Mouse (Mus musculus): ENCODE results near the gene Stx5a. TPM values are rescaled to one million over a fixed set of nuclear protein-coding genes. Genes with fewer than 3 reads are reported as not detected.

Gene Stx5a
- 85.3 and 122 TPM in 2 replicates for polyA plus RNA-seq (2015; fragmentation: Nextera tagmentation; extraction: Ambion mirVana)

DNA sequence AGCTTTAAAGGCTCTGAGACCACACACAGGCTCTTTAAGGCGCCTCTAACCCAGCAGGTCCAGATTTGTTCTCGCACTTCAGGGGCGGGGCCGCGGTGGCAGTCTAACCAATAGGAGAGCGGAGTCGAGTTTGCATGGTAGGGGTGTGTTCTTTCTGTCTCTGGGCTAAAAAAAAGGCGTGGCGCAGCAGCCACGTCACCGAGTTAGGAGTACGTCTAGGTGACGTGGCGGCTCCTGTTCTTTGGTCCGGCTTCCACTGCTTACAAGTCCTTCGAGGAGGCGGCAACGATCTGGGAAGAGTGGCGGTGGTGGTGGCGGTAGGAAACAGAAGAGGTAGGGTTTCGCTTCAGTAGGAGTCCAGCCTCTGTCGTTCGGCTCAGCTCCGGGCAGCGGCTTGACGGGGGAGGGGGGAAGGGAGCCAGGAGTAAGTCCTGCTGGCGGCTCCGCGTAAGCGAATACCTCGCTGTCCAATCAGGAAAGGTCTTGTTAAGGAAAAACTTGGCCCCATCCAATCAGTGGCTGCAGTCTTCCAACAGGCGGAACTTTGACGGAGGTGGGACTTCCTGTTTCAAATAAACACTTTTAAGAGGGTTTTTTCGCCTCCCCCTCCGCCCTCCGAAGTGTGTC, at the start of gene Stx5a:
Stx5a (plus strand) TSS at position 171 of the 627 bp plus-strand sequence.

DNA sequence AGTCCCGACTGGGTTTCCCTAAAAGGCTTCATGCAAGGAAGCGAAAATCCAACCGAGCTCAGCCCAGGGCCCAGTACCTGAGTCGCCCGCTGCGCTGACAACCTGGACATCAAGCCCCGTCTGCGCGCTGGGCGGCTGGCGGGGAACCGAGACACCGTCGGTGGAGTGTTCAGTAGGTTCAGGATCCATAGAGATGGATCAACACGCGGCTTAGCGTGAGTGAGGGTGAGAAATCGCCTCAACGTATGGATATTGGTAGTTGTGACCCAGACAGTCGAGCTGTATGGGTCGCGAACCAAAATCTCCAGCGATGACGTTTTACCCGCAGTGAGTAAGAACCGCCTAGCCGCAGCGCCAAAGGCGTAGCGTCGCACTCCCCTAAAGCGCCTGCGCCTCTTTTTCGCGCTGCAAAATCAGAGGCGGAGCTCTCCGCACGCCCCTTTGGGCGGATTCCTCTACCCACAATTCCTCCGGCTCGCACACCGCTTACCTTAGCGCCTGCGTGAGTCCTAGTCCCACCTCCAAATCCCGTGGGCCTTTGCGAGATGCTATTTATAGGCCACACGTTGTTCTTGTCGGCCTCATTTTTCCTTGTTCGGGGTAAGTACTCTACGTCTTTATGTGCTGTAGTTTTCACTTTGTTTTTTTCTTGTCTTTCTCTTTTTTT, 18.2 kb upstream of the Stx5a start, which contains the start of gene Slc3a2:
Slc3a2 (minus strand) TSS at position 463 of the 667 bp plus-strand sequence.

GRCm38 (mm10) chr19:8735389-8736159, 5.6 kb upstream of the Stx5a start, which contains the start of gene Wdr74:
TSS of gene Wdr74 (plus strand) at chr19:8735827.

DNA sequence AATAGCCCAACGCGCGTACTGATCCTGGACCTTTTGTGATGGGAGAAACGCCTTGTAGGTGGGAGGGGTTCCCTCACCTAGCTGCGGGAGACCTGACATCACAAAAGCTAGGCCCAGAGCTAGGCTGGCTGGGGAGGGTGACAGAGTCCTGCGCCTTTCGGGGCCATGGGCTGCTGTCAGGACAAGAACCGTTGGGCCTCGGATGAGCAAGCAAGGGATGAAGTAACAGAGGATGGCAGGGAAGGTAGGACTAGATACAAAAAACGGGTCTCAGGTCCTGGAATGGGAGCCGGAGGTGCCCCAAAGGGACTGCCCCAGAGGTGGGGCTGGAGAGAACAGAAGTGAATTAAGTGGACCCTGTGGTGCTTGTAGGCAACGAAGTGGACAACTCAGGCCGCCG, 610 bp upstream of the Stx5a start, which contains the start of gene 1700092M07Rik:
1700092M07Rik (plus strand) TSS at position 116 of the 400 bp plus-strand sequence.

DNA sequence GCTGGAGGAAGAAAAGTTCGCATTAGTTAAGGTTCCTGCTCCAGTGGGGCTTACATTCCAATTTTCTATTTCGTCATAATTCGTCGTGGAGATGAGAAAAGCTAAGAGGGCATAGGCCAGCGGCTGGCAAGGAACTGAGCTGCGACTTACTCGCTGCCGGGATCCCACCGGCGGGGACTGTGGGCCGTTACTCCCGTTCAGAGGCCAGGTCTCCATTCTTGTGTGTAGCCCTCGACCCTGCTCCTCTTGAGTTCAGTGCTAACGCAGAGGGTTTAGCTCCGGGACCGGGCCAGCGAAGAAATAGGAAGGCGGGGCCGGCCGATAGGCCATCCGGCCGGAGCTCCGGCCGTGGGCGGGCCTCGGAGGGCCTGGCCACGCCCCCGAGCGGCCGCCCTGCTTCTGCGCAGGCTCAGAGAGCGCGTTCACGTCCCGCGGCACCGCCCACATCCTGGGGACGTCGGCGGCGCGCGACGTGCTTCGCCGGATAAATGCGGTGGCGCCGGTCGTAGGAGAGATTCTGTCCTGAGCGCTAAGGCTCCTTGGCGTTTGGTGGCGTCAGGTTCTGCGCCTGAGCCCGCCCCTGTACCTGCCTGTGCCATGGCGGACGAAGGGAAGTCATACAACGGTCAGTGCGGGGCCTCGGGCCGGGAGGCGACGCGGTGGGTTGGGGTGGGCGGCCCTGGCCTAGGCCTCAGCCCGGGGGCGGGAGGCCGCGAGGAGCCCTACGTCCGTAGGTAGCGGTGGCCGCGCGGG, 15.6 kb downstream of the Stx5a start, which contains the start of gene Nxf1:
Nxf1 (plus strand) TSS at position 439 of the 753 bp plus-strand sequence.

DNA sequence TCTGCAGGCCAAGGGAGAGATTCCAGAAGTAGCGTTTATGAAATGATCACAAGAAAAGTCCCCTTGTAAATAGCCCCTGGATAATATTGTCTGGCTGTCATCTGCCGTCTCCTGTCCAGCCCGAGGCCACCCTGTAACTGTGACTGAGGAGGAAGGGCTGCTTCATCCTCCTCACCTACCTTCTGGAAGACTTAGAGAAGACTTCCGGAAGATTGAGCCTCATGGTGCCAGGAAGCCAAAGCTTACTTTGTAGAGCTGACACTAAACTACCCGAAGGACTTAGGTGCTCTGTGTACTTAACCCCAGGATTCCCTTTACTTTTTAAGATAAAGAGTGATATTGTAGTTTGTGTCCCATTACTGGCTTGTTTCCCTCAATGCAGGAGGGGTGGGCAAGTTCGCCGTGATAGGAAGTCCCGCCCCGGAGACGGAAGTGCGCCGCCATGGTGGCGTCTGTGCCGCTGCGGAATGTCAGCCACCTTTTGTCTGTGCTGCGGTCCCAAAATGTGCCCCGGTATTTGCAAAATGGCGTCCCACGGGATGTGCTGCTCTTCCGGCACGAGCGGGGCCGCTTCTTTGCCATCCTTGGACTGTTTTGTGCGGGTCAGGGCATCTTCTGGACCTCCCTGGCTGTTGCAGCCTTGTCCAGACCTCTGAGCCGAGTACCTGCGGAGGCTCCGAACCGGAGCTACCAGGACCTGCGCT, 29.5 kb downstream of the Stx5a start, which contains the start of gene Tmem223:
Tmem223 (plus strand) TSS at position 430 of the 704 bp plus-strand sequence.

DNA sequence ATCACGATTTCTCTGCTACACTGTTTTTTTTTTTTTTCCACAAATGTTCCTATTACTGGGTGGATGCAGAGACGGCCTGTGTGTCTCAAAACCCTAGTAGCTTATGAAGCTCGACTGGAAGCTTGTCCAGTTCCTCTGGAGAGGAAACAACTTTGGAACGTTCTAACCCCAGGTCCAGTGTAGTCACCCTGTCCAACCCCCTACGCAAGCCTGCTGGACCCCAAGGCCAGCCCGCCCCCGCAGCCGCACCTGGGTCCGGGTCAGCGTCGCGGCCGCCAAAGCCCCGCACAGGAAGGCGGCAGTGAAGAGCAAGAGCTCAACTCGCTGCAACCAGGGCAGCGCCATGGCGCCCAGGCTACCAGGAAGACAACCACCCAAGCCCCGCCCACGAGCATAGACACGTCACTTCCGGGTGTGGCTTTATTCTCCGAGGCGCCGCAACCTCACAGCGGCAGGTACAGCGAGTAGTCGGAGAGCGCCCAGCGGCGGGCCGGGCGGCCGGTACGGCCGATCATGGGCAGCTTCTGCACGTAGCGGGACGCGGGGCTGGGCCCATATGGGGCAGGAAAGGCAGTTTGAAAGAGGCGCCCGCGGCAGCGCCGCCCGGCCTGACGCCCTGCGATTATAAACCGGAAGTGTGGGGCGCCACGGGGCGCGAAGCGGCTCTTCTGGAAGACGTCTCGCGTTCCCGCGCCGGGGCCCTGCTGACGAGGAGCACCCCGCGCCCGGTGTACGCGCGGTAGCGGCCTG, 33.0 kb downstream of the Stx5a start, which contains the start of gene Tmem179b:
Tmem179b (minus strand) TSS at position 382 of the 750 bp plus-strand sequence.

DNA sequence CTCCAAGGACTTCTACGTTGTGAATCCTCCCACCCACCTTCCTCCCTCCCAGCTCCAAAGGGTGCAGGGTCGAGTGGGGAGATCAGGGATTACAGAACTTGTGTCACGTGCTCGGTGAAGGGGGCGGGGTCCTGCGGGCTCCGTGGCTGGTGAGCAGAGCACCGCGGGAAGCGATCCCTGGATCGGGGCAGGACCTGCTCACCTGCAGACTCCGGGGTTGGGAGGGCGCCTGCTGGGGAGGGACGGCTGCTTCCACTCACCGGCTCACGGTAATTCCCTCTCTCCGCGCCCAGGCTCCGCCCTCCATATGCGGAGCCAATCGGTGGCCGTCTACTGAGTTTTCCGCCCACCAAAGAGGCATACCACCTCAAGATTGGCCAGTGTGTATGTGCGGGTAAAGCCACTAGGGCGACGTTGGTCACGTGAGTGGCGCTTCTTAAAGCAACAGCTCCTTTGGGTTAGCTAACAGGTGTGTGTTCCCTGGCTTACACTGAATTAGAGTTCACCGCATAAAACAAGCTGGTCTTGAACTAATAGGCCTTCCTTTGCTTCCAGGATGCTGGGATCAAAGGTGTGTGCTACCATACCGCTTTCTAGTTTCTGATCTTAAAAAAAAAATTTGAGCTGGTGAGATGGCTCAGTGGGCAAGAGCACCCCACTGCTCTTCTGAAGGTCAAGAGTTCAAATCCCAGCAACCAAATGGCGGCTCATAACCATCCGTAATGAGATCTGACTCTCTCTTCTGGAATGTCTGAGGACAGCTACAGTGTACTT, 45.0 kb downstream of the Stx5a start, which contains the start of gene Taf6l:
Taf6l (minus strand) TSS at position 410 of the 774 bp plus-strand sequence.

GRCm38 (mm10) chr19:8798264-8798946, 57.2 kb downstream of the Stx5a start, which contains the start of gene Polr2g:
TSS of gene Polr2g (minus strand) at chr19:8798577.

GRCm38 (mm10) chr19:8802130-8802821, 61.1 kb downstream of the Stx5a start, which contains the start of gene Zbtb3:
TSS of gene Zbtb3 (plus strand) at chr19:8802555.

Small RNA genes within 50 kb of the gene (microRNA-seq; reads per million reads assigned to microRNA genes)
- gene Mir6992 (ENCODE audit: borderline replicate concordance, insufficient number of aligned reads) = not detected

Other genes starting within 250 kb of the Stx5a start
- 0.18 and 0.49 TPM in 2 replicates for gene Slc22a8, start 150.2 kb upstream of the Stx5a start, polyA plus RNA-seq (2015; fragmentation: Nextera tagmentation; extraction: Ambion mirVana)
- 0.23 and 0.54 TPM in 2 replicates for gene Slc22a6, start 123.4 kb upstream of the Stx5a start, polyA plus RNA-seq (2015; fragmentation: Nextera tagmentation; extraction: Ambion mirVana)
- 0.91 and 2.2 TPM in 2 replicates for gene Chrm1, start 77.6 kb upstream of the Stx5a start, polyA plus RNA-seq (2015; fragmentation: Nextera tagmentation; extraction: Ambion mirVana)
- 83.1 and 141 TPM in 2 replicates for gene Slc3a2, start 18.0 kb upstream of the Stx5a start, polyA plus RNA-seq (2015; fragmentation: Nextera tagmentation; extraction: Ambion mirVana)
- 55.6 and 64.3 TPM in 2 replicates for gene Wdr74, start 5.6 kb upstream of the Stx5a start, polyA plus RNA-seq (2015; fragmentation: Nextera tagmentation; extraction: Ambion mirVana)
- not detected in 2 replicates for gene 1700092M07Rik, start 695 bp upstream of the Stx5a start, polyA plus RNA-seq (2015; fragmentation: Nextera tagmentation; extraction: Ambion mirVana)
- gene Nxf1, start 15.7 kb downstream of the Stx5a start, polyA plus RNA-seq (2015; fragmentation: Nextera tagmentation; extraction: Ambion mirVana) = 57.3 and 70.5 TPM in 2 replicates
- gene Tmem223, start 29.6 kb downstream of the Stx5a start, polyA plus RNA-seq (2015; fragmentation: Nextera tagmentation; extraction: Ambion mirVana) = 187 and 192 TPM in 2 replicates
- gene Tmem179b, start 33.1 kb downstream of the Stx5a start, polyA plus RNA-seq (2015; fragmentation: Nextera tagmentation; extraction: Ambion mirVana) = 117 and 159 TPM in 2 replicates
- 14.0 and 14.5 TPM in 2 replicates for gene Taf6l, start 45.0 kb downstream of the Stx5a start, polyA plus RNA-seq (2015; fragmentation: Nextera tagmentation; extraction: Ambion mirVana)
- 250 and 252 TPM in 2 replicates for gene Polr2g, start 57.2 kb downstream of the Stx5a start, polyA plus RNA-seq (2015; fragmentation: Nextera tagmentation; extraction: Ambion mirVana)
- 3.5 and 3.7 TPM in 2 replicates for gene Zbtb3, start 61.1 kb downstream of the Stx5a start, polyA plus RNA-seq (2015; fragmentation: Nextera tagmentation; extraction: Ambion mirVana)
- 19.5 and 25.9 TPM in 2 replicates for gene Ttc9c, start 77.9 kb downstream of the Stx5a start, polyA plus RNA-seq (2015; fragmentation: Nextera tagmentation; extraction: Ambion mirVana)
- gene Hnrnpul2, start 78.6 kb downstream of the Stx5a start, polyA plus RNA-seq (2015; fragmentation: Nextera tagmentation; extraction: Ambion mirVana) = 2.6 and 4.1 TPM in 2 replicates
- gene AC129217.1, start 88.4 kb downstream of the Stx5a start, polyA plus RNA-seq (2015; fragmentation: Nextera tagmentation; extraction: Ambion mirVana) = not detected in 2 replicates
- gene Bscl2, start 96.1 kb downstream of the Stx5a start, polyA plus RNA-seq (2015; fragmentation: Nextera tagmentation; extraction: Ambion mirVana) = 50.5 and 77.3 TPM in 2 replicates
- 32.7 and 80.6 TPM in 2 replicates for gene Gng3, start 97.8 kb downstream of the Stx5a start, polyA plus RNA-seq (2015; fragmentation: Nextera tagmentation; extraction: Ambion mirVana)
- 15.3 and 22.8 TPM in 2 replicates for gene Lrrn4cl, start 109.4 kb downstream of the Stx5a start, polyA plus RNA-seq (2015; fragmentation: Nextera tagmentation; extraction: Ambion mirVana)
- 177 and 268 TPM in 2 replicates for gene Ubxn1, start 130.1 kb downstream of the Stx5a start, polyA plus RNA-seq (2015; fragmentation: Nextera tagmentation; extraction: Ambion mirVana)
- 120 and 130 TPM in 2 replicates for gene Uqcc3, start 139.5 kb downstream of the Stx5a start, polyA plus RNA-seq (2015; fragmentation: Nextera tagmentation; extraction: Ambion mirVana)
- gene Lbhd1, start 142.3 kb downstream of the Stx5a start, polyA plus RNA-seq (2015; fragmentation: Nextera tagmentation; extraction: Ambion mirVana) = 69.8 and 70.7 TPM in 2 replicates
- gene Gm49403, start 142.5 kb downstream of the Stx5a start, polyA plus RNA-seq (2015; fragmentation: Nextera tagmentation; extraction: Ambion mirVana) = not detected in 2 replicates
- 76.8 and 83.8 TPM in 2 replicates for gene 1810009A15Rik, start 147.4 kb downstream of the Stx5a start, polyA plus RNA-seq (2015; fragmentation: Nextera tagmentation; extraction: Ambion mirVana)
- not detected in 2 replicates for gene Gm49416, start 147.5 kb downstream of the Stx5a start, polyA plus RNA-seq (2015; fragmentation: Nextera tagmentation; extraction: Ambion mirVana)
- 15.9 and 19.0 TPM in 2 replicates for gene Ints5, start 151.6 kb downstream of the Stx5a start, polyA plus RNA-seq (2015; fragmentation: Nextera tagmentation; extraction: Ambion mirVana)
- gene Ganab, start 156.7 kb downstream of the Stx5a start, polyA plus RNA-seq (2015; fragmentation: Nextera tagmentation; extraction: Ambion mirVana) = 35.9 and 58.5 TPM in 2 replicates
- 35.8 and 37.6 TPM in 2 replicates for gene B3gat3, start 179.0 kb downstream of the Stx5a start, polyA plus RNA-seq (2015; fragmentation: Nextera tagmentation; extraction: Ambion mirVana)
- gene Rom1, start 187.9 kb downstream of the Stx5a start, polyA plus RNA-seq (2015; fragmentation: Nextera tagmentation; extraction: Ambion mirVana) = 10.2 and 10.6 TPM in 2 replicates
- 22.1 and 29.4 TPM in 2 replicates for gene Eml3, start 188.1 kb downstream of the Stx5a start, polyA plus RNA-seq (2015; fragmentation: Nextera tagmentation; extraction: Ambion mirVana)
- gene Mta2, start 200.5 kb downstream of the Stx5a start, polyA plus RNA-seq (2015; fragmentation: Nextera tagmentation; extraction: Ambion mirVana) = 62.8 and 87.3 TPM in 2 replicates
- 11.2 and 17.6 TPM in 2 replicates for gene Tut1, start 212.4 kb downstream of the Stx5a start, polyA plus RNA-seq (2015; fragmentation: Nextera tagmentation; extraction: Ambion mirVana)
- 168 and 205 TPM in 2 replicates for gene Eef1g, start 225.6 kb downstream of the Stx5a start, polyA plus RNA-seq (2015; fragmentation: Nextera tagmentation; extraction: Ambion mirVana)
- gene Ahnak, start 247.9 kb downstream of the Stx5a start, polyA plus RNA-seq (2015; fragmentation: Nextera tagmentation; extraction: Ambion mirVana) = 33.6 and 44.4 TPM in 2 replicates